Mouse (Mus musculus) heart, adult 2 months (tissue): ENCODE results near the gene Klk4.

ENCODE experiments used
- CTCF ChIP-seq: fragments of 200-600 bp; IDR thresholded peaks from 2 replicates; pipeline ENCODE4 v1.8.1; 2022; ENCODE audit warnings: antibody characterized with exemption, mild to moderate bottlenecking, moderate library complexity
- EP300 ChIP-seq: fragments of 200-500 bp; IDR thresholded peaks from 2 replicates; pipeline ENCODE4 v1.6.1; 2011; ENCODE audit warnings: low read depth, low read length, control low read depth; ENCODE audit not compliant: insufficient read depth

- TF ChIP-seq CTCF (no peak), EP300 (no peak)
Observed at GRCm38 (mm10) chr7:43878281-43878680, 2.7 kb upstream of the Klk4 start.
